Mouse (Mus musculus) kidney, postnatal 0 days (tissue): ENCODE results near the gene Oas1f. TPM values are rescaled to one million over a fixed set of nuclear protein-coding genes. Genes with fewer than 3 reads are reported as not detected.
"Not testable (repeated sequence)": the region's sequence is repeated elsewhere in the genome, so short reads cannot be mapped to it uniquely, and the experiment has no call there.

ENCODE experiments used
- ATAC-seq: fragments of 200-750 bp; cut with Nextera tagmentation; replicated peaks from 2 replicates; pipeline ENCODE4 v1.8.0; 2017; ENCODE audit warnings: low read depth, moderate number of reproducible peaks, moderate TSS enrichment, moderate library complexity; ENCODE audit not compliant: low FRiP score
- DNase-seq: peaks from one replicate; pipeline ENCODE4 v3.0.0-alpha.2; 2016; ENCODE audit warnings: low spot score
- H3K27ac ChIP-seq: fragments of 300-500 bp; sonication (generic); 2 replicates; pipeline ENCODE4 v1.5.1; 2014; ENCODE audit warnings: mild to moderate bottlenecking
- H3K27me3 ChIP-seq: fragments of 300-500 bp; sonication (generic); 2 replicates; pipeline ENCODE4 v1.6.1; 2014; ENCODE audit warnings: low read length, mixed read lengths; ENCODE audit not compliant: insufficient read depth
- H3K36me3 ChIP-seq: fragments of 300-500 bp; sonication (generic); 2 replicates; pipeline ENCODE4 v1.6.1; 2014; ENCODE audit warnings: low read length, mixed read lengths; ENCODE audit not compliant: insufficient read depth
- H3K4me1 ChIP-seq: fragments of 300-500 bp; sonication (generic); replicated peaks from 2 replicates; pipeline ENCODE4 v1.6.1; 2014; ENCODE audit warnings: antibody characterized with exemption, low read length, mixed read lengths; ENCODE audit not compliant: insufficient read depth
- H3K4me2 ChIP-seq: fragments of 300-500 bp; sonication (generic); 2 replicates; pipeline ENCODE4 v1.6.1; 2014; ENCODE audit warnings: mild to moderate bottlenecking, low read length, moderate library complexity, mixed read lengths
- H3K4me3 ChIP-seq: fragments of 300-500 bp; sonication (generic); replicated peaks from 2 replicates; pipeline ENCODE4 v1.5.1; 2014; ENCODE audit warnings: low read depth, low read length
- H3K9ac ChIP-seq: fragments of 300-500 bp; sonication (generic); 2 replicates; pipeline ENCODE4 v1.6.1; 2014; ENCODE audit warnings: low read depth, low read length
- H3K9me3 ChIP-seq: fragments of 300-500 bp; sonication (generic); replicated peaks from 2 replicates; pipeline ENCODE4 v1.6.1; 2016; ENCODE audit warnings: low read length, inconsistent platforms, mixed read lengths
- CTCF ChIP-seq: IDR thresholded peaks from 2 replicates; pipeline ENCODE4 v1.5.1; 2016; ENCODE audit warnings: antibody characterized with exemption, low read depth, mild to moderate bottlenecking, moderate library complexity
- WGBS: fragments of 180-500 bp; shearing (Covaris S2); extraction: QIAGEN DNeasy Blood & Tissue Kit; methylation state at CpG from one replicate; pipeline ENCODE4 v1.1.7; 2014; 5-methylcytosine and 5-hydroxymethylcytosine counted together
- polyA plus RNA-seq: library from polyadenylated mRNA; unstranded; fragments of >200 nt; fragmentation: Nextera tagmentation; extraction: Ambion mirVana; gene quantifications from 2 replicates; pipeline ENCODE4 v1.2.1, GENCODE M21; 2015

The Oas1f gene
- polyA plus RNA-seq, 1 experiment from 2014 or later, result 0.12 TPM

DNA sequence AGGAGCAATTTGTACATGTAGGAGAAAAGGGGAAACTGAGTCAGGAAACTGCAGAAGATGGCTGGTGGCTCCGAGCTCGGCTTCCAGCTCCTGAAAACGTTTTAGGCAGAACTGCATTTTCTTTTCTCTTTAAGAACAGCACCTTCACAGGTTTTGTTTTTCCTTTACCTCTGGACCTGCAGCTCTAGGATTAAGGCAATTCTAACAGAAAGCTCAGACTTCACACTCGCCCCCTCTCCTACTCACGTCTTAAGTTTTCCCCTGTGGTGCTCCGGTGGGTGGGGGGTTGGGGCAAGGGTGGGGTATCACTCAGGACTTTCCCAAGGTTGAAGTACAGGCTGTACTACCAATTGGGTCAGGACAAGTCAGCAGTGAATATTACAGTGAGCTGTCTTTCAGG lies 40.7 kb downstream of the Oas1f start:
- no peak for ATAC-seq
- H3K4me3 ChIP-seq, result no peak overlapping the region

GRCm38 (mm10) chr5:120888294-120888815 lies 41.2 kb downstream of the Oas1f start:
- not testable (repeated sequence) for H3K4me1 ChIP-seq, H3K36me3 ChIP-seq, H3K4me3 ChIP-seq, ATAC-seq, H3K9ac ChIP-seq, H3K27ac ChIP-seq, H3K27me3 ChIP-seq, DNase-seq, H3K4me2 ChIP-seq, H3K9me3 ChIP-seq
- 38% methylated on average over 4 of the region's 4 CpGs for WGBS

More for the DNA sequence above, 40.7 kb downstream of the Oas1f start:
- H3K27ac ChIP-seq, result no peak overlapping the region
- H3K36me3 ChIP-seq, result no peaks in the 10 kb centered on the region
- no peaks in the 10 kb centered on the region for H3K9me3 ChIP-seq
- no peak overlapping the region for H3K9ac ChIP-seq
- H3K4me1 ChIP-seq, result no peaks in the 10 kb centered on the region
- WGBS, result 58% methylated on average over 6 of the region's 6 CpGs
- DNase-seq, result no peak
- no peaks in the 10 kb centered on the region for H3K27me3 ChIP-seq
- TF ChIP-seq CTCF, result no peak
- H3K4me2 ChIP-seq, result no peak overlapping the region

GRCm38 (mm10) chr5:120890026-120890425 lies 42.9 kb downstream of the Oas1f start:
- Histone ChIP-seq H3K4me3 (no peak overlapping the region), H3K27me3 (no peaks in the 10 kb centered on the region), H3K4me2 (no peak overlapping the region), H3K9ac (no peak overlapping the region), H3K4me1 (no peaks in the 10 kb centered on the region), H3K27ac (no peak overlapping the region), H3K36me3 (no peaks in the 10 kb centered on the region), H3K9me3 (no peaks in the 10 kb centered on the region)
- no peak for TF ChIP-seq CTCF
- no peak for ATAC-seq
- DNase-seq, result no peak
- 84% methylated on average over 2 of the region's 2 CpGs for WGBS

GRCm38 (mm10) chr5:120890991-120891390 lies 43.8 kb downstream of the Oas1f start:
- 60% methylated on average over 3 of the region's 3 CpGs for WGBS
- Histone ChIP-seq H3K36me3 (no peaks in the 10 kb centered on the region), H3K4me2 (no peak overlapping the region), H3K9me3 (no peaks in the 10 kb centered on the region), H3K4me1 (no peaks in the 10 kb centered on the region), H3K27ac (no peak overlapping the region), H3K4me3 (no peak overlapping the region), H3K27me3 (no peaks in the 10 kb centered on the region), H3K9ac (no peak overlapping the region)
- no peak for DNase-seq
- no peak for ATAC-seq
- no peak for TF ChIP-seq CTCF

- H3K27me3 ChIP-seq, H3K4me3 ChIP-seq, H3K4me1 ChIP-seq, H3K9me3 ChIP-seq, DNase-seq, ATAC-seq, H3K36me3 ChIP-seq, H3K4me2 ChIP-seq, H3K9ac ChIP-seq, H3K27ac ChIP-seq: not testable (repeated sequence)
- WGBS, result 82% methylated on average over 2 of the region's 2 CpGs
Observed at GRCm38 (mm10) chr5:120891566-120892242, 44.5 kb downstream of the Oas1f start.

DNA sequence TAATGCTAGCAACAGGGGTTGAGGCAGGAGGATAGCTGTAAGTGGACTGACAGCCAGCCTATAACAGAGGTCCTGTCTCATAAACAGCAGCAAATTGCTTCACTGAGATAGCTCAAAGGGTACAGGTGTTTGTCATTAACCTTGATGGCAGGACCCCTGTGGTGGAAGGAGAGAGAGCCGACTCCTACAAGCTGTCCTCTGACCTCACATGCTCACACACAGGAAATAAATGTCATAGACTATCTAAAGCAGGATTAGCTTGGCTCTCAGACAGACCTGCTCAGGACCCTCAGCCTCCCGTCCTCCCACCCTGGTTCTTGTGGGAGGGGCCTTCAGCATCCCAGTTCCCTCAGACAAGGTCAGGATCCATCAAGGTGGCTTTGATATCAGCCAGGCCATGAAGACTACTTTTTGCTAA lies 45.1 kb downstream of the Oas1f start:
- Histone ChIP-seq H3K9ac (no peak overlapping the region), H3K4me1 (no peaks in the 10 kb centered on the region), H3K4me2 (no peak overlapping the region)

GRCm38 (mm10) chr5:120893866-120894265 lies 46.7 kb downstream of the Oas1f start:
- not testable (repeated sequence) for H3K4me2 ChIP-seq, H3K4me1 ChIP-seq, H3K36me3 ChIP-seq, DNase-seq, H3K27me3 ChIP-seq, H3K9me3 ChIP-seq, H3K27ac ChIP-seq, ATAC-seq, H3K9ac ChIP-seq, H3K4me3 ChIP-seq
- 90% methylated on average over 4 of the region's 4 CpGs for WGBS

More for the DNA sequence above, 45.1 kb downstream of the Oas1f start:
- no peaks in the 10 kb centered on the region for H3K27me3 ChIP-seq
- TF ChIP-seq CTCF, result no peak
- ATAC-seq, result no peak
- 35% methylated on average over 2 of the region's 2 CpGs for WGBS
- no peak overlapping the region for H3K4me3 ChIP-seq
- H3K9me3 ChIP-seq, result no peaks in the 10 kb centered on the region
- H3K27ac ChIP-seq, result no peak overlapping the region
- no peak for DNase-seq
- no peaks in the 10 kb centered on the region for H3K36me3 ChIP-seq

- not testable (repeated sequence) for H3K9ac ChIP-seq, H3K27me3 ChIP-seq, ATAC-seq, H3K4me2 ChIP-seq, H3K9me3 ChIP-seq, DNase-seq, H3K4me3 ChIP-seq, H3K36me3 ChIP-seq, H3K27ac ChIP-seq, H3K4me1 ChIP-seq
- WGBS, result 79% methylated on average over 2 of the region's 2 CpGs
Observed at GRCm38 (mm10) chr5:120894692-120895091, 47.5 kb downstream of the Oas1f start.
